Mouse (Mus musculus) brain, embryonic 18.5 days (tissue): Measurements from ENCODE around the gene Chst10.

ENCODE experiments used
- DNase-seq: peaks from one replicate; pipeline ENCODE4 v3.0.0-alpha.2; 2012; ENCODE audit warnings: low read depth, low spot score

The Chst10 gene

DNA sequence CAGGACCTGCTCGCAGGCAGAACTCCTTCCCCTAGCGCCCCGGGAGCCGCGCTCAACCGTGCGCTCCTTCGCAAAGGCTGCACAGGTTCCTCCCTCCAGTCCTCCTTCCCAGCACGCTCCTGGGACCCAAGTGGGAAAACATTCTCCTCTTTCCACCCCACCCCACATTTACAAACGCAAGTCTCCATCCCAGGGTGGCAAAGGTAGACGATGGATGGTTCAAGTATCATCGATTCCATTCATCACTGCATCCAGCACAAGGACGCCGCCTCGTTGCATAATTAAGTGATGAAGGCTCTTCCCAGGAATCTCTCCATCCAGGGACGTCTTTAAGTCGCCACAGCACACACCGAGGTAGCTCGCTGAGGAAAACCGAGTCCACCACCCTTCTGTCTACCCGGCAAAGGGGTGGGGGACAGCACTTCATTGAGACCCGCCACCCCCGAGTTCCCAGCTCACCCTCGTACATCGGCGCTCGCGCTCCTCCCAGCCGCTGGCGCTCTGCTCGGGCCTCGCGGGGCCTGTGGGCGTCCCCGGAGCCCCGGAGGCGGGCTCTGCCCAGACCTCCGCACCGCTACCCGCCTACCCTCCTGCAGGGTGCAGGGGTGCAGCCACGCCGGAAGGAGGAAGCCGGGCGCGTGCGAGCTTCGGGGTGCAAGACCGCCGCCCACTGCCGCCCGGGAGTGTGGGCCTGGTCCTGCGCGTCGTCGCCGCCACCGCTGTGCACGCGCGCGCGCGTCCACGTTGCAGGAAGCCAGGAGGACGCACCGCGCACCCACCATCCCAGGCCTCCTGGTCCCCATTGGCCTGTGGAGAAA is at the start of gene Chst10:
TSS of gene Chst10 (minus strand) at position 731 of the 818 bp plus-strand sequence.
- peak; percentile 77 for DNase-seq

DNA sequence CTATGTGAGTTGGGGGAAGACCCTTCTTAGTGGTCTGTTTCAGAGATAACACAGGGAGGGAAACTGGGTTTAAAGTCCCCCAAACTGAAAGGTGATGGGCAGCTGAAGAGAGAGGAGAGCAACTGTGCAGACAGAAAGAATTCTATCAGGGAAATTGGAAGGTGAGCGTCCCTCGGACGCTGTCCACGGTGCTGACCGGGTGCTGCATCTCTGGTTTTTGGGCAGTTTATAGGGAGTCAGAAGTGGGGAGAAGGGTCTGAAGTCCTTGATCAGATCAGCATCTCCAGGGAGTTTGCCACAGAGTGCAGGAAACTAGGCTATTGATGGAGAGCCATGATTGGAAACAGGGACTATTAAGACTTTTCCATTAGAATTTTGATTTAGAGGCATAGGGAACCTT is 41.6 kb upstream of the Chst10 start:
- no peak for DNase-seq

DNA sequence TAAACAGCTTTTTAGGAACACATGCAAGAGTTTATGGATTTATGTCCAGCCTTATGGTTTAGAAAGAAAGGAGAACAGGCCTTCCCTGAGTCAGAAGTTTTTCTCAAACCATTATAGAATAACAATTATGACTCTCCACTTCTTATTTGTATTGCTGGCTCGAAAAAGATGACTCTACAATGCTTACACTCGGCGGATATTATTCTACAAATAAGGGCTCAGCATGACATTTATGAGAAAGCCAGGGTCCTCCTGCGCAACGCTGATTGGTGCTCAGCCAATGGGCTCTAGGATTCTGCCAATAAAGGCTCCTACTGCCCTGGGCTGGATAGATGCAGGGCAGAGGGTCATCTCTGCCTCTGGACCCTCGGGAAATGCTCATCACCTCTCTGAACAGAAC is 40.9 kb upstream of the Chst10 start, which contains the start of gene Nms:
TSS of gene Nms (plus strand) at position 301 of the 400 bp plus-strand sequence.
- no peak for DNase-seq

DNA sequence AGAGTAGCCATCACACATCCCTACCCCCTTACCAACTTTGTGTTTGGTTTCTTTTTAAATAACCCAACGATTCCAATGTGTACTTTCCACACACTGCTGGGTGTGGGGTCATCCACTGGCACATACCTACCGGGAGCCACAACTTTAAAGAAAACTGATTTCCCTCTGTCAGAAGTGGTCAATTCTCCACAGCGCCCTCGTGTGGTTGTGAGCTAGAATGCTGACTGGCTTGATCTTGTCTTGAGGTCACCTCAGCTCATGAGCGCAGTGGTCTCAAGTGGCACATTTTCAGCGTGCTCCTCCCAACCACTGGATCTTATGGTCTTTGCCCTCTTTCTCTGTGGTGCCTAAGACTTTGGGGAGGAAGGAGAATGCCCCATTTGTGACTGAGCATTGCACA is 38.8 kb upstream of the Chst10 start:
- DNase-seq: no peak

DNA sequence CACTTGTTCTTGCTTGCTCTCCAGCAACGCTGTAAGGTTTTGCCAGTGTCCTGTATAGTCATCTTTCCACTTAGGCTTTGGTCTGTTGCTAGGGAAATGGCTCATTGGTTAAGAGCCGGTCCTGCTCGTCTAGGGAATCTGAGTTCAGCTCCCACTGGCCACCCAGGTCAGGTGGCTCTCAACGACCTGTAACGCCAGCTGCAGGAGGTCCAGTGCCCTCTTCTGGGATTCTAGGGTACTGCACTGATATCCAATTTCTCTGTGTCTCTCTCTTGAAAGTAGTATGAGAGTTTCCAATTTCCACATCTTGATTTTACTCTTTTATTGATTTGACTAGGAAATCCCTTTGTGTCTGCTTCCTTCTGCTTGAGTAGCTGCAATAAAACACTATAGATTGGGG is 36.7 kb upstream of the Chst10 start:
- DNase-seq: no peak

DNA sequence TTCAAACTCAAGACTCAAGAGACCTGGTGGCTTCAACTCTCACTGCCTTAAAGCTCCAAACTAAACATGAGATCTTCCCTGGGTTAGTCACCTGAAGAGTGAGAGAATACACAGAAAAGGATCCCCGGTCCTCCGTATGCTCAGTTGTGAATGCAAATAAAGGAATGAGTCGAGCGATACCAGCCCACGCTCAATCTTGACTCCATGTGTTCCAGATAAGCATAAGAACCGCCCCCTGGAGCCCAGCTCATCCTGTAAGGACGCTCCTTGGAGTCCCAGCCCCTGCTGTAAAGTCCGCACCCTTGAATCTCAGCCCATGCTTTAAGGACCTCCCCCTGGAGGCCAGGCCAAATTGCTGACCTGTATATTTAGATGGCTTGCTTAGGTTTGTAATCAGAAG is 32.8 kb upstream of the Chst10 start:
- DNase-seq: no peak

DNA sequence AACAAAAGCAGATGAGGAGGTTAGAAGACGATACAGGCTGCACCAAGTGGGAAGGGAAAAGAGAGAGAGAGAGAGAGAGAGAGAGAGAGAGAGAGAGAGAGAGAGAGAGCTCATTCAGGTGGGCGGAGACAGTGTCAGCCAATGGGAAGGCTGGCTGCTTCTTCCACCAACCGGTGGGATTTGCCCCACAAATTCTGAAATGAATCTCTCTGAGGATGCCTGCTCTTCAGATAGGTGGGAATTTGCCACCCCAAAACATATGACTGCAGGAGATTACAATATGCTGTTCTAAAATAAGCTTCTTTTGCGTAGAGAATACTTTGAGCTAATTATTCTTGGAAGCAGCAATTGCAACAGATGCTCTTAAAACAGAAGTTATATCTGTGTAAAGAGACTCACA is 31.5 kb upstream of the Chst10 start:
- DNase-seq: peak; percentile 51

DNA sequence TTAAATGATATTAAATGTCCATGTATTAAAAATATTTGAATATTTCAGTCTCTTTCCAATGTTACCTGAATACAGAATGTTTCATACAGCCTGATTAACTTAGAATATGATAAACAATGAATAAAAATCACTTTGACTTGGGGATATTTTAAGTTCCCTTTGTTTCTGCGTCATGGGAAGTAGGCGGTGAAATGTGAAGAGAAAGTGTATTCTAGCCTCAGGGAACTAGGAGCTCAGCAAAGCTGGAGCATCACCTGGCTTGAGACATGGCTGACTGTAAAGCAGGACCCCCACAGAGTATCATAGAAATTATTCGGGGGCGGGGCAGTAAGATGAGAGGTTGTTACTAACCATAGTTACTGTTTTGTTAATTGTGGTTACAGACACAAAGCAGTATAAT is 31.0 kb upstream of the Chst10 start:
- no peak for DNase-seq

DNA sequence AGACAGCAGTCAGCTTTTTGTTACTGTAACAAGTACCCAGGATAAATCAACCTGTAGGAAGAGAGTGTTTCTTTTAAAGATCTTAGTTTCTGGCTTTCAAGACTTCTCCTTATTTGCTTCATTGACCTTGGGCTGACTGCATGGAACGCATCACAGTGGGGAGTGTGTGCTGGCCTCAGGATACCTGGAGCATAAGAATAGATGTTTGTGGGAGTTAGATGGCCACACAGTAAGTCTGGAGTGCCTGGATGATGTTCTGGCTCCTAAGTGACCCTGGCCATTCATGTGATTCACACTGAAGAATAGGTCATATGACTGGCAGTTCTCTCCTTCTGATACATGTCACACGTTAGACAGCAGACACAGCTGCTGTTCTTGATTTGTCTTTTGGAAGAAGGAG is 6.0 kb upstream of the Chst10 start:
- DNase-seq: no peak

DNA sequence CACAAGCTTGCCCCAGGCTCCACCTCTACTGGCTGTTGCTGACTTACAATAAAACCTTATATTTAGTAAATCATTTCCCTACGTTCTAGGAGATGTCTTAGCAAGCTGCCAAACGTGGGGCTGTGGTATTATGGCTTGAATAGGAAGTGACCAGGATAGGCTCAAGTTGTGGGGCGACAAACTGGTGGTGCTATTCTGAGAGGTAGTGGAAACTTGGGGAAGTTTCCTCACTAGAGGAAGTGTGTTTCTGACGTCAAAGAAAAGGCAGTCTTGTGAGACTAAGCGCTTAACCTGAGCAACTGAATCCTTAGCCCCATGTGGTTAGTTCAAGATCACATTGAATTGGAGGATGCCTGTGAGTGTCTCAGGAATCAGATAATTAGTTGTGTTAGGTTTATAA is 4.6 kb upstream of the Chst10 start:
- DNase-seq: no peak

DNA sequence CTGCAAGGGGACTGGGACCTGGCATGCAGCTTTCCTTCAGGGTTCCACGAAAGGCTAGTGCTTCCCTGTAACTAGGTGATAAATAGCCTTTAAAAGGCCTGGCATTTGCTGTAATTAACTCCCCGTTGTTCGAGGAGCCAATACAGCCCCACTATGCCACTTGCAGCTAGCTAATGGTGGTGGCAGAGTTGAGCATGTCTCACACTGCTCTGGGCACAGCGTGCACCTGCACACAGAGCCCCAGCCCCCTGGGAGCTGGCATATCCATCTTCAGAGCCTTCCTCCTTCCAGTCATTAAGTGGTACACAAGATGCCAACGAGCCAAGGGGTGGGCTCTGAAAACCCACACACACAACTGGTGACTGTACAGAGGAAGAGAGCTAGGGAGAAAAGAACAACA is 4.9 kb downstream of the Chst10 start:
- DNase-seq: no peak

DNA sequence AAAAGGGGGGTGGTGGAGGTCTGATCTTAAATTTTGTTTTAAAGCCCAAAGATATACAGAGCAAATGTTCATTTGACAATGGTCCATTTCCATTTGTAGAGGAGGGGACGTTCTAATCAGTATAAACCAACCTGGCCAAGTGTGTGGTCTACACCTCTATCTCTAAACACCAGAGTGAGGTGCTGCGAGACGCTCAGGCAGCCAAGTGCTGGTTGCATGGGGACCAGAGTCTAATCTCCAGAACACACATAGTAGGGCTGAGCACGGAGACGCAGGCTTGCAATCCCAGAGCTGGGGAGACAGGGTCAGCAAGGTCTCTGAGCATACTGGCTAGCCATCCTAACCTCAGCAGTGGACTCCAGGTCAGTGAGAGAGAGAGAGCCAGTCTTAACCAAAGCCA is 6.5 kb downstream of the Chst10 start:
- no peak for DNase-seq

DNA sequence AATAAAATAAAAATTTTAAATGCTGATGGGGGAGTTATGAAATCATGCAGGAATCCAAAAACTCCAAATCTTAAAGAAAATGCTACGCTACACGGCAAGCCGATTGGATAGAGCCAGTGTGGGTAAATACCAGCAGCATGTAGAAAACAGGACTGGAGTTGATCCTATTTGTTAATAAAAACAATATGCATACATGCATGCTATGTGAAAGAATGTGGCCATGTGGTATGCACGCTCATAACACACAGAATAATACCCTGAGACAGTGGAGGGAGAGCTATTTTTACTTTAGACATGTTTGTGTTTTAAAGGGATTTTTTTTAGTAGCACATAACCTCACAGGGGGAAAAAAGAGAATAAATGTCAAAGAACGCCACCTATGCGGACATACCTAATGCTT is 9.2 kb downstream of the Chst10 start:
- DNase-seq: no peak

DNA sequence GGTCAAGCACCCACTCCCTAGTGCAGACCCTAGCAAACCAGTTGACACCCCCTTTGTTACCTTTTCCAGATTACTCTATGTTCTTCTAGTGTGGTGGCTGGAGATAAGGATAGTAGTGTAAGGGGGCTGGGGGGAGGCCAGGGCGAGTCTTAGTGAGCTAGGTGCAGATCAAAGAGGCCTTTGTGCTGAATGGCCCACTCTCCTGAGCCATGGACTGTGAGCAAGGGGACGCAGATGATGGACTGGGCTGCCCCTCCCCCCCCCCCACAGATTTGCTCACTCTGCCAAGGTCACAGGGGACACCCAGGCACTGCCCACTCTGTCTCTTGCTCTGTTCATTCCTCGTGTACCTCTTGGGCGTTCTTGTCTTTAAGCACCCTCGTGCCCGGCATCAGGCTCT is 10.9 kb downstream of the Chst10 start:
- DNase-seq: no peak

DNA sequence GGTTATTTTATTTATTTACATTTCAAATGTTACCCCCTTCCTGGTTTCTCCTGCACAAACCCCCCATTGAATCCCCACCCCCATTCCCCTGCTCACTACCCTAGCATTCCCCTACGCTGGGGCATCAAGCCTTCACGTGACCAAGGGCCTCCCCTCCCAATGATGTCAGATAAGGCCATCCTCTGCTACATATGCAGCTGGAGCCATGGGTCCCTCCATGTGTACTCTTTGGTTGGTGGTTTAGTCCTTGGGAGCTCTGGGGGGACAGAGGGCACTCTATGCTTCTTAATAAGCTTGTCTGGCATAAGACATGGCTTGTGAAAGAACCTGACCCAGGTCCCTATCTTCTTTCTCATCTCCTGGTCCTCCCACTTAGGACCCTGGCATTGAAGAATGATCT is 11.4 kb downstream of the Chst10 start:
- no peak for DNase-seq

DNA sequence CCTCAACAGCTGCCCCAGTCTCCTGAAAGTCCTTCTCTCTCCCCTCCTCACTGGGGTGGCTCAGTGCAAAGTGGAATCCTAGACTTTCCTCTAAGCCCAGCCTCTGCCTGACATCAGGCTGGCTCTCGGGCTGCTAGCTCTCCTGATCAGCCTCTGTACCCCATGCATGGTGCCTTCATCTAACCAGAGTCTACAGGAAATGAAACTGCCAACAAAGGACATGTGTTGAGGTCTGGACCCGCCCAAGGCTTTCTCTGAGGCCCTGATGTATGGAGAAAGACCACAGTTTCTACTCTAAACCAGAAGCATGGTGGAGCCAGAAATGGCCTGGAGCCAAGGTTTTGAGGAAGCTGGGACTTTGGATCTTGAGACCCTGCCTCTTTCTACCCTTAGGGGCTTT is 12.0 kb downstream of the Chst10 start:
- no peak for DNase-seq

DNA sequence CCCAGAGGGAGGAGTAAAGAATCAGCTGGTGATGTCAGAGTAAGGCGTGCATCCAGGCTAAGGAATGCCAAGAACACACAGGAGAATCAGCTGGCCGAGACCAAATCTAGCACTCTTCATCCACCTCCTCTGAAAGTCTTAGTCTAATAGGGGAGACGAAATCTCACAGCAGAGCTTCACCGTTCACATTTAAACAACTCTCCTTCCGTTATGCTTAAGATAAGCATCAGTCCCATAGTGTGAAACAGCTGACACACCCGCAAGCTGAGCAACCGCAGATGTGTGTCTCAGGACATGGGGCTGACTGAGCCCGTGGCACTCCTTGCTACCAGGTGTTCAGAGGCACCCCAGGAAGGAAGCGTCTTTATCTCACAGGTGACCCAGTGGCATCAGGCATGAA is 14.2 kb downstream of the Chst10 start:
- no peak for DNase-seq

DNA sequence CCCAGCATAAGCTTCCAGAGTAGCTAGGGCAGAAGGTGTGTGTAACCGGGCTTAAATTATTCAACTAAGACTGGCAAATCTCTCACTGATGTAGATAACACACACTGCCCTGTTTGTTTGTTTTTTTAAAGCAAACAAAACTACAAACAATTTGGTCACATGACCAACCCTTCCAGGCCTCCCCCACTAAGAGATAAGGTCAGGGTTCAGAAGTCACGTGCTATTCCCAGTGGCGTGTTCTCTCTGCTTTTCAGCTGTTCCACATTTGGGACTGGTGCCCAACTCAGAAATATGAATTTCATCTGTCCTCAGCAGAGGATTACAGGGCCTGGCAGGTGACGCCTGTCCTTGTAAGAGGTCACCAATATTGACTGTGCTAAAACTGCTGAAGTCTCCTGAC is 15.2 kb downstream of the Chst10 start:
- DNase-seq: no peak

DNA sequence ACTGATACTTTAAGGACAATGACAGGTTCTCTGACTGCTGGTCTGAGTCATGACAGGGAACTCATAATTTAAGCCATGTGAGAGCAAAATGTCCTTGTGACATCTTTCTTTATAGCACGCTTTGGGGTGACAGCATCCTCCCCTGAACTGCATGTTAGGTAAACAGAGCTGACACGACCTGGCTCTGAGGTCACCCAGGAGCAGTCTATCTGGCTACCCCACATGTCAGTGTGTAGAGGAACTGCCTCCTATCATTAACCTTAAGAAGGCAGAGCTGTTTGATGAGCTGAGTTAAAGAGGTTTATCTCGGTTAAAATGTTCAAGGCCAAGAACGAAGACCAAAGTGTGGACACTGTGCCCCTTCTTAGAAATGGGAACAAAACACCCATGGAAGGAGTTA is 16.6 kb downstream of the Chst10 start:
- DNase-seq: no peak

DNA sequence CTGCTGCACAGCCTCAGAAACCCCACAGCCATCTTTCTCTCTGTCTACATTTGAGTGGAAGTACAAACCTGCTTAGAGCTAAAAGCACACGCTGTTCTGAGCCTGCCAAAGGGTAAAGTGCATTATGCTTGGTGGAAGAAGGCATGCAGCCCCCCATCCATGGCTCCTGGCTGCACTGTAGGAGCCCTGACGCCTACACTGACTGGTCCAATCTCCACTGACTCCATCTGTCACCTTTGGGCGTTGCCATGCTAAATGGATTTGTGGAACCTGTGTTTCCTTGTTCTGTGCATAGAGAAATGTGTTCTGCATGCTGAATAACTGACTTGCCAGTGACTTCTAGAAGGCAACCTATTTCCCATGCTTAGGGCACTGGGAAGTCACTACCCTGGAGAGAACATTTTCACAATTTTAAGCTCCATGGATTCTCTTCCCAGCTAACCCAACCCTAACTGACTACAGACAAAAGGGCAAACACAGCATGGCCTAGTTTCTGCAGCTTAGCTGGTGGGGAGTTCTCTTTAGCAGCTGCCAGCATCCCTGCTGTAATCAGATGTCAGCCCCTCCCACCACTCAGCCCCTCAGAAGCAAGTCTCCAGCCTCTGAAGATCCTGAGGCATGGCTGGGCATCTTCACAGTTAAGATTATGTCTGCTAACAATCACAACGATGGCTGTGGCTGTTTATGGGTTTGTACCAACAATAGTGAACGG is 21.1 kb downstream of the Chst10 start:
- DNase-seq: no peak

DNA sequence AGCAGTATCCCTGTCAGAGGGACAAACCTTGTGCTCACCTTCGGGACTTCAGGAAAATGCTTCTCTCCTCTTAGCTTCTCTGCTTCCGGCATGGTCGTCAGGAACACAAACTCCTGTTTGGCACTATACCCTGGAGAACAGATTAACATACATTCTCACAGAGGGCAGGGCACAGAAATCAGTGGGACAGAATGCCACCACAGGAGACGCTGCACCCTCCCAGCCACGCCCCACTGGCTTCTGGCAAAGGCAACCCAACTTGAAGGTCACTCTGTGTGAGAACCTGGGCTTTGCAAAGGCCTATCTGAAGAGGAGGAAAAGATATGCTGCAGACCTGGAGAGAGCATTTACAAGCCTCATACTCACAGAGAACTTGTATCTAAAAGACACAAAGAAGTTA is 24.1 kb downstream of the Chst10 start:
- DNase-seq: no peak

DNA sequence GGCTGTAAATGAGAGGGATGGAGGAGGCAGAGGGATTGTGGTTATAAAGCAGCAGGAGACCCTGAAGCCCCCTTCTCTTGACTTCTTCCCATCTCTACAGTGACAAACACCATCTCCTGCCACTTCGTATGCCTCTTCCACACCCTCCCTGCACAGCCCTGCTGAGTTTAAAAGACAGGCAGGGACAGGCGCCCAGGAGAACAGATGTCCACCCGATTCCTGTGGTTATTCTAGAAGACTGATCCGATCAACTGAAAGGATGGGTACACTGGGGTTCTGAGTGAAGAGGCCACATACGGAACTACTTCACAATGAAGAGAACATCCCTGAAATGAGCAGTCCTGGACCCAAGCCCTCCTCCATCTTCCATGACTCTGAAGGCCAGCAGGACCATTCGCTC is 26.1 kb downstream of the Chst10 start:
- DNase-seq: no peak
